Mouse (Mus musculus) layer of hippocampus, adult 2 months (tissue): ENCODE results near the gene Golt1b. TPM values are rescaled to one million over a fixed set of nuclear protein-coding genes. Genes with fewer than 3 reads are reported as not detected.

Experiments
- DNase-seq, 2 experiments: peaks; one replicate each; pipeline ENCODE4 v3.0.0; 2022; ENCODE audit warnings: low spot score in 2 of 2
- H3K27ac ChIP-seq: fragments of 200-600 bp; 2 replicates; pipeline ENCODE4 v1.8.1; 2022
- H3K4me3 ChIP-seq: fragments of 200-600 bp; 2 replicates; pipeline ENCODE4 v1.8.1; 2022; ENCODE audit warnings: mild to moderate bottlenecking
- CTCF ChIP-seq: fragments of 200-600 bp; conservative IDR thresholded peaks from 2 replicates; pipeline ENCODE4 v1.8.1; 2022; ENCODE audit warnings: antibody characterized with exemption, mild to moderate bottlenecking, moderate library complexity
- total RNA-seq, 2 experiments: library from RNA; stranded (reverse); gene quantifications; 2 replicates each; pipeline ENCODE4 v1.2.3; 2021

Gene Golt1b
- total RNA-seq, 2 experiments from 2014 or later = 28.6 TPM

DNA sequence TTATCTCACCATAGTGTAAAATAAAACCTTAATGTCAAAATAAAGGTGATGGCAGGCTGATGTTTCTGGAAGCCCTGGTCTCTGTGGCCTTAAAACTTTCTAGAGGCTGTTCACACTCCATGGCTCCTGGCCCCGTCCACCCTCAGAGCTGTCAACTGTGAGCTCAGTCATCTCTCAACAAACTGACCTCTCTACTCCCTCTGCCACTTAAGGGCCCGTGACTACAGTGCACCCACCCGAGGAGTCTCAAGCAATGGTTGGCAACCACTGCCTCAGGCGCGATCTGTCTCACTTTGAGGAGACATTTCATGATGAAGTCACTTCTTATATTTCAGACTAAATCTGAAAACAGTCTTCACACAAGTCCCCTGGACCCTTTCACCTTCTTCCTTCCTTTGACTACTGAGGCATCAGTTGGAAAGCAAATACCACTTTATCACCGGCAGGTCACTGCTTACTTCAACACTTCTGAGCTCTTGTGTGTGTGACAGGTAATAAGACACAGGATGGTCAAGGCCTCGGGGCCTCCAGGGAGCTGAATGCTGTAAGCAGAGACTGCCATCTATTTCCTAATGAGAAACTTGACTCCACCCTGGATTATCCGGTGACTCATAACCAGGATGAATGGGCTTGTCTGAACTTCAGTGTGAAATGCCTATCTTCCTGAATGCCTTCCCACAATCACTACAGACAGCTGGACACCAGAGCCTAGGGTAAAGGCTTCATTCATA lies 21.1 kb upstream of the Golt1b start:
- Histone ChIP-seq H3K4me3 (no peak overlapping the region), H3K27ac (no peak overlapping the region)
- no peak for TF ChIP-seq CTCF
- no peak for DNase-seq

DNA sequence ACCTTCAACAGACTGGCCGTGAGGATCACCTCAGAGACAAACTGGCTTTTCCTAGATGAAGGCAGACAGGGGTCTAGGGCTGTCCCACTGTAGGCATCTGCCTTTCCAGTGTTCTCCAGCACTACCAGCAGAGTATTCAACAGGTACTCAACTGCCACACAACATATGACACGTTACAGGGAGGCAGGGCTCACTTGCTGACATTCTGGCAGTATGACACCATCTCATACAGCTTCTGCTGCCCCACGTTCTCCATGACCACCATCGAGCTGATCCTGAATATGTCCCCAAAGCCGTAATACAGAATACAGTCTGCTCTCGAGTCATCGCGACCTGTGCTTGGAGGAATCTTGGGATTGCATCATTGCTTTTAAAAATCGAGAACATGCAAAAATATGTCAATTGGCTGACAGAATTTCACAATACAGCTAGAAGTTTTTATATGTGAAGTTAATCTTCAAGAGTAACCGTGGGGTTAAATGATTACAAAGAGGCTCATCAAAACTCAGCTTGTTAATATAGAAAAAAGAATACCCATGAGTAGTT lies 20.5 kb upstream of the Golt1b start:
- no peak for TF ChIP-seq CTCF
- Histone ChIP-seq H3K4me3 (no peak overlapping the region), H3K27ac (no peak overlapping the region)
- no peak for DNase-seq

DNA sequence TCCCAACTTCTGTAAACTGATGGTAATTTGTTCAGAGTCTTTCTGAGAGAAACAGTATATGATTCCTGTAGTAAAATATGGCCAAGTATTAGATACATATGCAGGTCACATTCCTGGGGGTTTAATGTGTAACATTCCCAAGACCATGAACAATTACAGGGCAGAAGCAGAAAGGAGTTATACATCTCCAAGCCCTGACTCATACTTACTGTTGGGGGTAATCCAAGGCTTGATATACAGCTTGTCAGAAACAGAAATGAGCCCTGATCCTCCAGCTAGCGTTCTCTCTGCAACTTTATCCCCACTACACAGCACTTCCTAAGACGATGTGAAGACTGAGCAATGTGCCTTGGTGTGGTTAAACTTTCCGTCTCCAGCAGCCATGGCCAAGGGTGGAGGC lies 19.5 kb upstream of the Golt1b start:
- Histone ChIP-seq H3K4me3 (no peak overlapping the region), H3K27ac (no peak overlapping the region)
- TF ChIP-seq CTCF = no peak
- no peak for DNase-seq

DNA sequence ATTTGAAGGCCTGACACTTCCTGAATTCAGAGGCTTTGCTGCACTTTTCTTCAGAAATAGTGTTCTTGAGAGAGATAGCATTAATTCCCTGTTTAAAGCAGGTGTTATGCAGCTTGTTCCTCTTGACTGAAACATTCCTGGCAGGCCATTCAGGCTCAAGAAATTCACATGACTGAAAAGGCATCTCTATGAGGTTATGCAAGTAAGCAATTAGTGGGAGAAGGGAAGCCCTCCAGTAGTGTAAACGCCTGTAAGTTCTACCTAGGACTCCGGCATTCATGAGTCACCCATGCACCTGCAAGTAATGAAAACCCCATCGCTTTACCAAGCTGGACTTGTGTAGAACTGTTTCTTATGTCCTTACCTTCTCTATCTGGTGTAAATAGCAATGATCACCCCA lies 17.5 kb upstream of the Golt1b start:
- H3K4me3 ChIP-seq = no peak overlapping the region
- no peak overlapping the region for H3K27ac ChIP-seq
- DNase-seq = no peak
- no peak for TF ChIP-seq CTCF

DNA sequence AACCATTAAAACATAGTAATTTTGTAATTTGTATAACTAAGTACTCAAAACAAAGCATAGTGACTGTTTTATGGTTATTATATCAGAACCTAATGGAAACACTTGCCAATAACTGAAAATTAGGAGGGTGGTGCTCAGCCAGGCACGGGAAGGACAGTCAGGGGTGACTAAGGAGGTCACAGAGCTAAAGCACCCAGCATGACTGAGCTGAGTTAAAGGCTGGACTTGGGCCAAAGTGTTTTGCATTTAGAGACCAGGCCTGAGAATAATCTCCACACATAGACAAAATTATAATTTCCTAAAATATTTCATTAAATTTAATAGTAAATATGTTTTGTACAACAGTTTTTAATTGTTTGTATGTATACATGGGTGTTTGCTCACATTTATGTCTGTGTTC lies 9.9 kb upstream of the Golt1b start:
- no peak overlapping the region for H3K27ac ChIP-seq
- no peak for TF ChIP-seq CTCF
- DNase-seq = no peak

DNA sequence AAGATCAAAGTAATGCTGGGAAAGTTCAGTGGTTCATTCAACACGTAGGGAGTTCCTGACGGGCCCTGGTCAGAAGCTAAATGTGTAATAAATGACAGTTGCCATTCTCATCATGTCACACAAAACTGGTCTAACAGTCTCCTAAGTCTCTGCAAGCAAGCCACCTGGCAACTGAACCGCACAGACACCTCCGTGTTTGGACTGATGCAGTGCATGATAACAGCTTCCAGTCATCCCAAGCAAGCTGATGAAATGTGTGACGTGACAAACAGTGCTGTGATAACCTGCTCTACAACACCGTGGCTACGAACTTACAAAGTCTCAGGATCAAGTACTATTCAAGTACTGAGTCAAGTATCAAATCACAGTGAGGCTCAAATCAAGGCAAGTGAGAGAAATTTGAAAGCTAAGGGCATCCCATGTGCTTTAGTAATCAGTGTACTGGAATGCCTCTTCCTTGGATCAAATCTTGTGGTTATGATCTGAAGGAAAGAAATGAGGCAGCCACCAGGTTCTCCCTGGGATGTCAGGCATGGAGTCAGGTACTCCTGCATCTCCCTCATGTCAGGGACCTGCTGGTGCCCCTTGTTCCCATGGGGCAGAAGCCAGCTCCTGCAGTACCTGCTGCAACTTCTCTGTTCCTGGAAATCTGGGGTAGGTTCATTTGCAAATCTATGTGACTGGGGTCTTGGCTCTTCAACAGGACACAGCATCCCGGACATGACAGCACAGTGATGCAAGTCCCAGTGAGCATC lies 8.3 kb upstream of the Golt1b start:
- Histone ChIP-seq H3K4me3 (no peak overlapping the region), H3K27ac (no peak overlapping the region)
- no peak for DNase-seq
- TF ChIP-seq CTCF = no peak

More for the DNA sequence above, 9.9 kb upstream of the Golt1b start:
- H3K4me3 ChIP-seq = no peak overlapping the region

DNA sequence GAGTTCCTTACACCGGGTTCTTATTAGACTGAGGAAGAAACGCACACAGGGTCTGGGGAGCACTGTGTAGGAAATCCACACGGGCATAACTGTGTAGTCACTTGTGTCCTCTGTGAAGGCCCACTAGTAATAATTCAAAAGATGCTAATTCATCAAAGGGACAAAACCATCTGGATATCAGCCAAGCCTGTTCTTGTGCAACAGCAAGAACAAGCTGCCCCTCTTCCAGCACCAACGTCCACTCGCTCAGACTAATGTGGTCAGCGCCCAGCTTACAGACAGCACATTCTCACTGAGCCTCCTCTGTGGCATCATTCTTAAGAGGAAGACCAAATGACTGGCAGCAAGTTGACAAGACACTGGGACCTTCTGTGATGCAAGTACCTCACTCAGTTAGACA lies 7.1 kb upstream of the Golt1b start:
- H3K27ac ChIP-seq = no peak overlapping the region
- TF ChIP-seq CTCF = no peak
- DNase-seq = no peak
- H3K4me3 ChIP-seq = no peak overlapping the region

DNA sequence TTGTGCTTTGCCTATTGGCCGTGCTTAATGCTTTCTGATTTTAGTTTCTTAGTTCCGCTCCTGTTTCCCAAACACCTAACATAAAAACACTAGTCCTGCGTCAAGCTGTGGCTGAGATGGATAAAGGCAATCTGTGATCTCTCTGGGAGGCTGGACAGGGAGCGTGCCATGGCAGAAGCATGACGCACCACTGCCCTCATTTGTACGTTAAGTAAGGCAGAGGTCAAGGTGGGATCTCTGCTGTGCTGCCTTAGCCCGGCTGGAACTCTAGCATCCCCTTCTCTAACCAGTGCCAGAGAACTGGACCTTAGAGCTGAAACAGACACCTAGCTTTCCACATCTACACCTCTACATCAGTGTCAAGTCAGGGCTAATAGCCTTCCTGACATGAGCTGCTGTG lies 5.4 kb upstream of the Golt1b start:
- Histone ChIP-seq H3K27ac (no peak overlapping the region), H3K4me3 (no peak overlapping the region)
- TF ChIP-seq CTCF = no peak
- DNase-seq = no peak

DNA sequence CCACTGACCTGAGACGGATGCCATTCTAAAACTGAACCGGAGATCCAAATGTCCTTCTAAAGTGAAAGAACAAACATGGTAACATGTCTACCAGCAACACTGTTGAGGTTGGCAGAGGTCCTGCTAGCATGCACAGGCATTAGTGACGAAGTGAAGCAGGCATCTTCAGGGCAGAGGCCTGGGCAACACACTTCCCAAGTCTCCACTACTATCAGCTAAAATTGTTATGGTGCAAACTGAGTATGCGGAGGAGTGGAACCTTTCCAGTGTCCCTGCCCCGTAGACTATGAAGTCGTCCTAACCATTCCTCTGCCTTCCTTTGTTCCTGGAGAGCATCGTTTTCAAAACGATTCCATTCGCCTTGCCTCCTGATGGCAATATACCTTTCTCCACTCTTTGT lies 2.5 kb upstream of the Golt1b start:
- TF ChIP-seq CTCF = no peak
- Histone ChIP-seq H3K4me3 (no peak overlapping the region), H3K27ac (no peak overlapping the region)
- DNase-seq = no peak

DNA sequence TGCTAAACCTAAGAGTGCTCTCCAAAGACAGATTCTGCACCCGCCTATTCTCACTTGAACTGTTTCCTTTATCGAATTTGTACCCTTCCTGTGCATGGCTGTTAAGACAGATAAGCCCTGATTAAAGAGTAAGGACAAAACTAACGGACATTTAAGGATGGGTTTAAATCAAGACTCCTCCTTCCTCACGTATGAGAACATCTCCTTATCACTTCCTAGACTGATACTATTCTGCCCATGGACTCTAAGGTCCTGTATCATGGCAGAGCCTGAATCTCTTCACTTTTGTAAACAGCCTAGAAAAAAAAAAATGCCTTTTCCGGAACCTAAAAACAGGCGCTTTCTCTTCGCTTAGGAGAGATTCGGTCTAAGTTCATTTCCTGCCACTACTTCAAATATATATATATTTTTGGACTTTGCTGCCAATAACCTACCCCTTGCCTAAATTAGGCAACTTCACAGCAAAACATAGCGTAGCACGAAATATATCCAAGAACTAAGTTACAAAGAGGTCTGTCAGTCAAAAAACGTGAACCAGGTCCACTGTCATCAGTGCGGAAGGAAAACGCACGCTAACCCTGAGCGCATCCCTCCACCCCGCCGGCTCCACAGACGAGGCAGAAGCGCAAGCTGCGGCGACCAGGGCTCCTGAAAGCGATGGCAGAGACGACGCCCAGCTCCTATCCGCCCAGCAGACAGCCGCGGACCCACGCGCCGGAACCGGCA lies 573 bp upstream of the Golt1b start:
- peak overlapping the region; percentile 73 for H3K27ac ChIP-seq

DNA sequence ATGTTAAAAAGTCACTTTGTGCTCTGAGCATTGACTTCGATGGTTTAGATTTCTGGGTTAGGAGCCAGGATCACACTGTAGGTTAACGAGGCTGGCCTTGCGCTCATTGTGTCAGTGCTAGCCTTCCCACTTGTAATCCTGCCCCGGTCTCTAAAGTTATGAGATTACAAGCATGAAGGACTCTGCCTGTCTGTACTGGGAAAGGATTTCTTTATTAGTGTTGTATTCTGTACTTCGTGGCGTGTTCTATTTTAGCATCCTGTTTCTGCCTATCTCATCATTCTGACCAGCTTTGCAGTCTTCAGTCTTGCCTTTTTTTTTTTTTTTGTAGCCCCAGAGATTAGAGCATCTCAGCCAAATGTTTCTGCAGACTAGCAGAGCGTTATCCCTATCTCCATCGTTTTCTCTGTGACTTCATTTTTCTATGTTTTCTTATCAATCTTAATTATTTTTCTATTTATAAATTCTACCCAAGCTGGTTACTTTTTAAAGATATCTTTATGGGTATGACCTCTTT lies 792 bp downstream of the Golt1b start:
- Histone ChIP-seq H3K4me3 (peak overlapping the region; percentile 80), H3K27ac (peak overlapping the region; percentile 87)
- no peak for DNase-seq
- no peak for TF ChIP-seq CTCF

More for the DNA sequence above, 573 bp upstream of the Golt1b start:
- H3K4me3 ChIP-seq = peak overlapping the region; percentile 80
- no peak for DNase-seq
- TF ChIP-seq CTCF = no peak

DNA sequence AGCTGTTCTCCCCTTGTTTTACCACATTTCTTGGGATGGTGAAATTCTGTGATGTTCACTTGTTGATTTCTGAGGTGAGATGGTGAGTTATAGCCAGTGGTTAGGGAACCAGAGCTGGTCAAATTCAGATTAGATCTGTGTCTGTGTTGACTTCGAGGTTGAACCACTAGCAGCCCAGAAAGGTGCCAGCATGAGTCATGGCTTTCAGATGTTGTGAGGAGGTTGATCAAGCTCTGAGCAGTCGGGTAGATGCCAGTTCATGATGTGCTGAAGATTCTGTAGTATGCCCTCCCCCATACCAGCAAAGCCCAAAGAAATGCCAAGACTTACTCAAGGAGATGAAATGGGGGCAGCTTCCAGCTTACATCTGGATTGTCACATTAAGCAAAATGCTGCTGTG lies 2.1 kb downstream of the Golt1b start:
- Histone ChIP-seq H3K27ac (no peak overlapping the region), H3K4me3 (no peak overlapping the region)
- TF ChIP-seq CTCF = no peak
- no peak for DNase-seq

DNA sequence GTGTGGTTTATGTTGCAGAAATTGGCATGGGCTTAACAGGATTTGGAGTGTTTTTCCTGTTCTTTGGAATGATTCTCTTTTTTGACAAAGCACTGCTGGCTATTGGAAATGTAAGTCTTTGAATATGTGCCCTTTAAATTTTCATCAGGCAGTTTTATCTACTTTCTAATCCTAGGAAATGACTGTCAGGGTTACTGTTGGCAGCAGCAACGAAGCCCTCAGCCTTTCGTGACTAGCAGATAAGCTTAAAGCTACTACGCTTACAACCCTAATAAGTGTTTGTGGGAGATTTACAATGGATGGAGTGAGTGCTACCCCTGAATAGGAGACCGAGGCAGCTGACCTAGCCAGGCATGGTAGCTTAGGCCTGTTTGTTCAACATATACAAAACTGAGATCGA lies 5.3 kb downstream of the Golt1b start:
- DNase-seq = no peak
- H3K27ac ChIP-seq = no peak overlapping the region
- no peak for TF ChIP-seq CTCF
- H3K4me3 ChIP-seq = no peak overlapping the region
